ENCODE assay signal across 11 mouse cellular contexts in genomic region chr1:153126491-153127381, GRCm38 (mm10). TPM values are rescaled to one million over a fixed set of nuclear protein-coding genes. Genes with fewer than 3 reads are reported as not detected.
DNase-seq lines count a peak whose midpoint lies in the region; ATAC-seq and TF ChIP-seq lines count a peak whose summit lies in the region.
"Had no signal": no experiment of that assay in that cellular context is flagged by ENCODE, and none has a peak within 500 bp of the region (broad histone marks: within the 10 kb centered on the region; RNA-seq: fewer than 3 reads in every experiment).

No protein-coding gene starts in this region.

- peak; percentile 77 for DNase-seq in lung, postnatal 0 days (ENCODE audit: low spot score)
- DNase-seq in lung, adult 2 months, result no peak
- DNase-seq in cerebellum, postnatal 36 days, result peak; percentile 55 to 61
- no peak for DNase-seq in right cerebral cortex, postnatal 4 days
- no peak for DNase-seq in left cerebral cortex, adult 9 months (ENCODE audit: low spot score in 2 of 2)
- DNase-seq: midbrain, embryonic 14.5 days had no signal

- 68% methylated on average over 15 of the region's 15 CpGs for WGBS in lung, postnatal 0 days
- 66% methylated on average over 15 of the region's 15 CpGs for WGBS in lung, adult 2 months
- 59% methylated on average over 15 of the region's 15 CpGs for WGBS in heart, embryonic 16.5 days
- WGBS in stomach, embryonic 14.5 days, result 73% methylated on average over 15 of the region's 15 CpGs

- no peak for TF ChIP-seq POLR2A in lung, adult 2 months (IDR thresholded peaks at IDR 0.05; ENCODE audit: borderline replicate concordance, extremely low read depth, low read depth, low read length)

- H3K9me3 ChIP-seq in lung, postnatal 0 days (ENCODE audit: low read length), result no peaks in the 10 kb centered on the region
- H3K9me3 ChIP-seq in heart, embryonic 16.5 days (replicated peaks; ENCODE audit: control insufficient read depth, low read length), result no peaks in the 10 kb centered on the region
- H3K9me3 ChIP-seq in stomach, embryonic 14.5 days (ENCODE audit: control insufficient read depth, low read depth, low read length), result no peaks in the 10 kb centered on the region
- H3K9me3 ChIP-seq: embryonic facial prominence, embryonic 12.5 days had no signal

- no peak overlapping the region for H3K9ac ChIP-seq in lung, postnatal 0 days (replicated peaks; ENCODE audit: low read depth)
- no peak overlapping the region for H3K9ac ChIP-seq in heart, embryonic 16.5 days (ENCODE audit: low read length)
- no peak overlapping the region for H3K9ac ChIP-seq in stomach, embryonic 14.5 days (replicated peaks; ENCODE audit: low read depth, low read length)
- H3K9ac ChIP-seq: embryonic facial prominence, embryonic 12.5 days had no signal

- H3K36me3 ChIP-seq in lung, postnatal 0 days (ENCODE audit: insufficient read depth, low read length), result no peaks in the 10 kb centered on the region
- 0 out of 2 replicates have a peak, but pooled peaks cover 6% of the 10 kb centered on the region for H3K36me3 ChIP-seq in heart, embryonic 16.5 days (ENCODE audit: control insufficient read depth, insufficient read depth)
- H3K36me3 ChIP-seq in stomach, embryonic 14.5 days (ENCODE audit: control insufficient read depth, insufficient read depth, low read length), result no peaks in the 10 kb centered on the region
- H3K36me3 ChIP-seq: embryonic facial prominence, embryonic 12.5 days had no signal

- H3K27ac ChIP-seq in lung, postnatal 0 days (ENCODE audit: low read length), result peak overlapping the region; percentile 54
- H3K27ac ChIP-seq in heart, embryonic 16.5 days (ENCODE audit: low read length), result no peak overlapping the region
- H3K27ac ChIP-seq in stomach, embryonic 14.5 days (ENCODE audit: low read length), result no peak overlapping the region; the same call in 1 of the 2 replicates
- H3K27ac ChIP-seq: embryonic facial prominence, embryonic 12.5 days; left cerebral cortex, adult 2 months had no signal

- H3K27me3 ChIP-seq in lung, postnatal 0 days (replicated peaks; ENCODE audit: insufficient read depth, low read length), result no peaks in the 10 kb centered on the region
- no peaks in the 10 kb centered on the region for H3K27me3 ChIP-seq in heart, embryonic 16.5 days (ENCODE audit: control insufficient read depth, insufficient read depth, low read length)
- no peaks in the 10 kb centered on the region for H3K27me3 ChIP-seq in stomach, embryonic 14.5 days (ENCODE audit: control insufficient read depth, insufficient read depth, low read length)
- H3K27me3 ChIP-seq: embryonic facial prominence, embryonic 12.5 days had no signal

- no peak overlapping the region for H3K4me2 ChIP-seq in lung, postnatal 0 days (replicated peaks; ENCODE audit: low read depth, low read length)
- no peak overlapping the region for H3K4me2 ChIP-seq in heart, embryonic 16.5 days (ENCODE audit: low read depth, low read length)
- no peak overlapping the region for H3K4me2 ChIP-seq in stomach, embryonic 14.5 days (replicated peaks; ENCODE audit: low read depth, low read length)
- H3K4me2 ChIP-seq: embryonic facial prominence, embryonic 12.5 days had no signal

- peak; percentile 43 for ATAC-seq in lung, postnatal 0 days
- peak; percentile 56; the same call in 1 of the 2 replicates for ATAC-seq in heart, embryonic 16.5 days (replicated peaks; ENCODE audit: extremely low read depth, insufficient read depth, low FRiP score)
- ATAC-seq in stomach, embryonic 14.5 days (ENCODE audit: insufficient number of reproducible peaks, insufficient read depth, low FRiP score, low read depth), result peak; percentile 47; the same call in 1 of the 2 replicates
- ATAC-seq in inflammation-experienced regulatory T-cells, adult 6 months, result no peak

- no peak overlapping the region for H3K4me3 ChIP-seq in lung, postnatal 0 days (ENCODE audit: low read depth, low read length)
- H3K4me3 ChIP-seq in lung, adult 2 months (replicated peaks; ENCODE audit: extremely low read depth, low read depth, low read length), result no peak overlapping the region
- H3K4me3 ChIP-seq in heart, embryonic 16.5 days (ENCODE audit: low read length), result no peak overlapping the region
- H3K4me3 ChIP-seq in stomach, embryonic 14.5 days (ENCODE audit: low read depth, low read length), result no peak overlapping the region
- H3K4me3 ChIP-seq: embryonic facial prominence, embryonic 12.5 days; left cerebral cortex, adult 2 months had no signal

- peak; percentile 92 for TF ChIP-seq EP300 in lung, postnatal 0 days (IDR thresholded peaks at IDR 0.05)

- TF ChIP-seq CTCF in lung, postnatal 0 days (IDR thresholded peaks at IDR 0.05), result no peak
- no peak for TF ChIP-seq CTCF in lung, adult 2 months (IDR thresholded peaks at IDR 0.05; ENCODE audit: insufficient read depth, low read length)

- H3K4me1 ChIP-seq in lung, postnatal 0 days (ENCODE audit: insufficient read depth, low read depth, low read length), result peaks cover 32% of the 10 kb centered on the region
- peaks cover 9% of the 10 kb centered on the region for H3K4me1 ChIP-seq in lung, adult 2 months (ENCODE audit: control insufficient read depth, insufficient read depth, low read length)
- H3K4me1 ChIP-seq in heart, embryonic 16.5 days (ENCODE audit: control insufficient read depth, insufficient read depth, low read length), result peaks cover 23% of the 10 kb centered on the region
- H3K4me1 ChIP-seq in stomach, embryonic 14.5 days (ENCODE audit: control insufficient read depth, insufficient read depth, low read length), result no peaks in the 10 kb centered on the region

RNA-seq across cellular contexts. Expression of gene Lamc2, which starts 59.5 kb away (rescaled TPM):
- 62.9 and 69.0 TPM in 2 replicates for polyA plus RNA-seq in lung, postnatal 0 days (2015; fragmentation: Nextera tagmentation; extraction: Ambion mirVana)
- 36.4 and 37.5 TPM in 2 replicates for polyA plus RNA-seq in lung, adult 2 months (2012; rRNA removed)
- polyA plus RNA-seq in heart, embryonic 16.5 days (2015; fragmentation: Nextera tagmentation; extraction: Ambion mirVana), result 8.8 and 15.1 TPM in 2 replicates
- polyA plus RNA-seq in stomach, embryonic 14.5 days (2014; fragmentation: Nextera tagmentation; extraction: Ambion mirVana), result 14.3 and 15.2 TPM in 2 replicates
- polyA plus RNA-seq in inflammation-experienced regulatory T-cells, adult 6 months (2017; shearing (Covaris generic)), result 1 to 10 TPM in 1 of 3 experiments, under 1 TPM in 1, not detected in 1; 0.12 to 1.1 TPM

Comparison
In these comparisons a context has a peak if more than half of its experiments do, and no peak if none do; other contexts are left out.
1. DNase-seq: peak in lung, postnatal 0 days (single experiment) and cerebellum, postnatal 36 days (2 of 2); none in lung, adult 2 months (single experiment), right cerebral cortex, postnatal 4 days (single experiment) and left cerebral cortex, adult 9 months (0 of 2).